Mouse (Mus musculus): ENCODE measurements around the gene Gm7102. TPM values are rescaled to one million over a fixed set of nuclear protein-coding genes. Genes with fewer than 3 reads are reported as not detected.
"Not testable (repeated sequence)": the region's sequence is repeated elsewhere in the genome, so short reads cannot be mapped to it uniquely, and the experiment has no call there.

Gene Gm7102
- under 1 TPM in 1 of 2 experiments, not detected in 1; 0.24 TPM for total RNA-seq (2021)
- long read RNA-seq, experiment 1 = 0 reads
- long read RNA-seq, experiment 2 = 0 reads

- intact Hi-C loops (cut with DNase I) = no loop called here
- no peak for DNase-seq
These were observed at the start of gene Gm7102 for GRCm38 (mm10) chr19:61175756-61176324. Gm7102 (minus strand) TSS chr19:61176309.

DNA sequence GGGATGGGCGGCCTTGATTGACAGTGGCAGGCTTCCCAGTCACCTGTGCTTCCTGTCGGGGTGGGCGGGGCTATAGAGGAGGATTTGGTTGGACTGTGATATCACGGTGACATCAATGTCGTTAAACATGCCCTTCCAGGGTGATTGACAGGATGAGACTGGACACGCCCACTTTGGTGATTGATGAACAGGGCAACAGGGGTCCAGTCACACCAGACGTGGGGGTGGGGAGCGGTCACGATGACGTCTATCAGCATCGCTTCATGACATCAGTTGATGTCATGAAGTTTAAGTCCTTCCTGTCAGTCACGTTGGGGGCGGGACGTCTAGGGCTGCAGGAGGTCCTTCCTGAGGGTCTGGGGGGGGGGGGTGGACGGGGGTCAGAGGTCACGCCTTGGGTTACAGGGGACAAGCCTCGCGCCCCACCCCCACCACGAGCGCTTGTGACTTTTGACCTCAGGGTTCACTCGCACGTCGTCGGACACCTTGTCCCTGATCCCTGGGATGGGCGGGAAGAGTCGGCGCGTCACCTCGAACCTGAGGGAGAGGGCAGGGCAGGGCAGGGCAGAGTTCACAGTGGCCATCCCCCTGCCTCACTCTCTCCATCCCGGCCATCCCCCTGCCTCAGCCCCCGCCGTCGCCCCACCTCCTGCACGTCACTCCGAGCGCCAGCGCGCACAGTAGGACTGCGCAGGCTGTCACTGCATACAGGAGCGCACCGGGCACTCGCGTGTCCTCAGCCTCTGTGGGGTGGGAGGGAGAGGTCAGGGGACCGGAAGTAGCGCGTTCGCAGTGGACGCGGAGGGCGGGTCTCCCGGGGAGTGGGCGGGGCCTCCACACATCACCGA, 48.8 kb upstream of the Gm7102 start:
- peak in 1 of 2 experiments; percentile 11 for DNase-seq
- intact Hi-C loops (cut with DNase I) = no loop called here

DNA sequence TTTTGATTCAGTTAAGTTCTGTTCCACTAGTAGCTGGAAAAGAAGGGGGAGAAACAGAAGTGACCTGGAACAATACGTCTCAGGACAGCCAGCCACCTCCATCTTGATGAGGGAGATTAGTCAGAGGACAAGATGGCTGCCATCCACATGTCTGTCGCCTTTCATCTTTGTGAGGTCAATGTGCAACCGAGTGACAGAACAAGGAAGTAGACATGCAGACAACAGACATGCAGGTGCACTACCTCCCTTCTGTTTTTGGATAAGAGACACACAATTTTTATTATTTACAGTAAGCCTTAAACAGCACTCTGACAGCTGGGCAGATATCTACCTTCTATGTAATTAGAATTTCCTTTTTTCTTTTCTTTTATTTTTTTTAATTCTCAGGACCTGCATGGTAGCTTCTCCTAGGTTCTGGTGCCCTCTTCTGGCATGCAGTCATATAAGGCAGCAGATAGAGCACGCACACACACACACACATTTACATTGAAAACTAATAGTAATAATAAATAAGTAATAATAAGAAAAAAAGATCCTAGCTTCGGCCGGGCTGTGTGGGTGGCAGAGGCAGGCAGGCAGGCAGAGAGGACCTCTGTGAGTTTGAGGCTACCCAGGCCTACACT, 47.7 kb upstream of the Gm7102 start:
- intact Hi-C loops (cut with DNase I) = no loop called here
- DNase-seq = no peak

- intact Hi-C loops (cut with DNase I); DNase-seq: not testable (repeated sequence)
These were observed 31.4 kb upstream of the Gm7102 start for GRCm38 (mm10) chr19:61207506-61207905.

DNA sequence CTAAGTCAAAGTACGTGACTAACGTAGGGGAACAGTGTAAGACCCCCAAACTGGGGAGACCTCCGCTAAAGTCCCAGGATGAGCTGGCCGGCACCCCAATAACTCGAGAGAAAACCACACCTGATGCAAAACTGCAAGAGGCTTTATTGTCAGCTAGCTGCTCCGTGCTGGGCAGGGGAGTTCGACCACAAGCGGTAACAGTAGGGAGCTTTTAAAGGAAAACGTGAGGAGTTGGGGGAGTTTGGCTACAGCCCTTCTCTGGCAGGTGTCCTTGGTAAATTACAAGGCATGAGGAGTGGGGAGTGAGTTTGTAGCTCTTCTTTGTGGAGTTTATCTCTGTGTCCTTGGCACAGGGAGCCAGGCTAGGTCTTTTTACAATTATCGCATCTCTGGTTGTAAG, 23.7 kb upstream of the Gm7102 start:
- DNase-seq = peak; percentile 25 to 28
- intact Hi-C loops (cut with DNase I) = loop anchor here (5.0 kb wide), 1 partner anchor 67 kb away; no protein-coding TSS in a partner anchor

DNA sequence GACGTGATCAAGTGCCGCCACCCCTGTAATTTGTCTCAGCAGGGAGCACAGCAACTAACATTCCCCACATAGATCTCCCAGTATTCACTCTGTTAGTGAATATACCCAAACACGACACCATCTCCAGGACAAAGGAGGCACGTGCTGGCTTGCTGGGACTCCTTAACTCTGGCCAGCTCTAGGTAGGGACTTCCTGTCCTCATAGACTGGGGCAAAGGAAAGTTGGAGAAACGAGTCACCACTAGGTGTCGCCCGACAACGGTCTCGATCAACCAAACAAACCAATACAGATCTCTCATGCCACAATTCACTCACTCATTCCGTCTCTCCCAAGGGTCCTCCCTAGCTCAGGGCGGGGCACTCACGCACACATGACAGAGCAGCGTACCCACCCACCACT, 23.2 kb upstream of the Gm7102 start:
- intact Hi-C loops (cut with DNase I) = loop anchor here (5.0 kb wide), 1 partner anchor 68 kb away; no protein-coding TSS in a partner anchor
- peak; percentile 87 to 92 for DNase-seq

GRCm38 (mm10) chr19:61183590-61183989, 7.5 kb upstream of the Gm7102 start, which contains the start of gene Gm6020:
Gm6020 (plus strand) TSS chr19:61183890.
- intact Hi-C loops (cut with DNase I) = not testable (repeated sequence)

GRCm38 (mm10) chr19:61151701-61152420, 24.2 kb downstream of the Gm7102 start:
- intact Hi-C loops (cut with DNase I) = no loop called here
- DNase-seq = no peak

More at GRCm38 (mm10) chr19:61183590-61183989, 7.5 kb upstream of the Gm7102 start, which contains the start of gene Gm6020:
- DNase-seq = not testable (repeated sequence)

DNA sequence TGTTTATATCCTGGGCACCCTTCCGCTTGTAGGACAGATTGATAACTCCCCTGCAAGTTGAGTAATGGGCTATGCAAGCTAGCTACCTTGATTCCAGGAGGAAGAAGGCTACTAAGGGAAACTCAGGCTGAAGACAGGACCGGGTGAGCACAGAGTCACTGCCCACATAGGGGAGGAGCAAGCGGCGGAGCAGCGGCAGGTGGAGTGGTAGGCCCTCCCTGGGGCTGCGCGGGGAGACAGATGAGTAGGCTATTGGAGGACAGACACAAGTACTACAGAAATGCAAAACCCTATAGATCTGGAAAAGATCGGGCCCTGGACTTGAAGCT, 24.8 kb downstream of the Gm7102 start:
- intact Hi-C loops (cut with DNase I) = no loop called here
- no peak for DNase-seq

DNA sequence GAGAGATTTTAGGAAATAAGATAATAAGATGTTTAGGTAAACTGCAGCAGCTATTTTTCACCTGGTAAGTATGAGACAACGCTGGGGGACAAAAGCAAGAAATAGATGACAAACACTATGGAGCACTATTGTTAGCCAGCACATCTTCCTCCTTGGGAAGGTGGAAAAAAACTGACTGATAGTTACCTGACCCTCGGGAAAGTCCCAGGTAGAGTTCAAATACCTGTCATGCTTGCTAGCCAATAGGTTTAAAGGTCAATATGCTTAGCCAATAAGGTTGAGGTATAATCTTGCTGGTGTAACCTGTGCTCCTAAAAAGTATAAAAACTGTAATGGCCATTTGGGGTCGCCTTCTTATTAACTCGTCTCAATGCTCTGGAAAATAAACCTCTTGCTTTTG, 34.8 kb downstream of the Gm7102 start:
- DNase-seq = no peak
- intact Hi-C loops (cut with DNase I) = no loop called here

DNA sequence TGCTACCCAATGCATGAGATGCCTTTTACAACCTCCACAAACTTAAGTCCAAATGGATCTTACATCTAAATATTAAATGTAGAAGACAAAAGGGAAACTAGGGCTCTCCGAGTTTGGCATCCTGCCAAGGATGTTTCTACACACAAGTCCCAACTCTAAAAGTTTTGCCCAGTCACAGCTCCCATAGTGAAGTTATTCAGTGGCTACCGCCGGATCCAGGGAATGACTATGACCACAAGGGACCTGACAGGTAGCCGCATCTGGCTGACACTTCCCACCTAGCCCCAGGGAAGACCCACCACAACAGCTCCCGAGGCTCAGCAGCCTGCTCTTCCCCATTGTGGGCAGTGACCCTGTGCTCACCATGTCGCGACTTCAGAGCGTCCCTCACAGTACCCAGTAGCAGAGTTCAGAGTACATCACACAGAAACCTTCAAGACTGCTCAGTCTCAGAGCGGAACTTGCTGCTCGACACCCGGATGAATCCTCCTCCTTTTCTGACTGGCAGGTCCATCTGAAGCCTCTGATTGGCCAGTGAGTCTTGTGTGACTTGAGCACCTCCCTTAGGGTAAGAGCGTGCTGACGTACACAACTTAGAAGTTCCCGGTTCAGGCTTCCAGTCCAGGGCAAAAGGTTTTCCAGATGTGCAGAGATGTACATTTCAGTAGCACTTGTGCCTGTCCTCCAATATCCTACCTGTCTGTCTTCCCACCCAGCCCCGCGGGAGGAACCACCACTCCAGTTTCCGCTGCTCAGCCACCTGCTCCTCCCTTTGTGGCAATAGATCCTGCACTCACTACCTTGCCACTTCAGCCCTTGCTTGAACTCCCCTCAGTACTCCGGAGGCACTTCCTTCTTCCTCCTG, 35.5 kb downstream of the Gm7102 start, which contains the start of gene Zfp950:
Gene Zfp950, minus strand, starts transcription at position 499 of the 865 bp plus-strand sequence.
- peak; percentile 74 to 82 for DNase-seq
- intact Hi-C loops (cut with DNase I) = no loop called here

DNA sequence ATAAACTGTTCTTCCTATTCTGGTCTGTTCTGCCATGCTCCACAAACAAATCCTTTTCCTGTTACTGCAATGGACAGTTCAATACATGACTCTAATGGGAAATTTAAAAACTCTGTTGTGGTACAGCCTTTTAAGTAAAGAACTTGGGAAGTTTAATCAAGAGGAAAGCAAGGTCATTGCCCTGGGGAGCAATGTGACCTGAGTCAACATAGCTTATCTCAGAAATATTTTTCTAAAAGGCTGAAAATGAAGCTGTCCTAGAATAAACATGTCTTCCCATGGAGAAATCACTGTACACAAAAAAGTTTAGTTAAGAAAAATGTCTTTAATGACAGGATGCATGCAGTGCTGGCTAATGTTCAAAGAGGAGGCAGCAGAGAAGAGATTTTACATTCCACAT, 37.5 kb downstream of the Gm7102 start:
- DNase-seq = no peak
- intact Hi-C loops (cut with DNase I) = no loop called here

- DNase-seq = no peak
- intact Hi-C loops (cut with DNase I) = no loop called here
These were observed 45.0 kb downstream of the Gm7102 start for GRCm38 (mm10) chr19:61131096-61131495.

Other genes starting within 250 kb of the Gm7102 start
- gene Zfp950, start 35.5 kb downstream of the Gm7102 start, total RNA-seq (2021) = 10 to 100 TPM in 1 of 2 experiments, 1 to 10 TPM in 1; 9.9 to 14.8 TPM
- gene Gm6020, start 7.6 kb upstream of the Gm7102 start, total RNA-seq (2021) = not detected
- gene Csf2ra, start 52.1 kb upstream of the Gm7102 start, total RNA-seq (2021) = 1 to 10 TPM; 9.4 to 9.8 TPM
- gene Gm21060, start 120.8 kb upstream of the Gm7102 start, total RNA-seq (2021) = not detected